Mouse (Mus musculus): Measurements from ENCODE around the gene Cd248. TPM values are rescaled to one million over a fixed set of nuclear protein-coding genes. Genes with fewer than 3 reads are reported as not detected.

The Cd248 gene
- 10.0 and 12.7 TPM in 2 replicates for total RNA-seq (2021)
- long read RNA-seq, partial matches to known transcripts = 0 of 4 reads
- long read RNA-seq, other reads (novel, unspliced or antisense) = 0 of 4 reads

GRCm38 (mm10) chr19:5067867-5068569, at the start of gene Cd248:
Gene Cd248, plus strand, starts transcription at chr19:5068078.
- DNase-seq = peak; percentile 69

GRCm38 (mm10) chr19:5018191-5018590, 49.7 kb upstream of the Cd248 start:
- DNase-seq = no peak

- no peak for DNase-seq
These were observed 46.5 kb upstream of the Cd248 start for GRCm38 (mm10) chr19:5021416-5021815.

DNA sequence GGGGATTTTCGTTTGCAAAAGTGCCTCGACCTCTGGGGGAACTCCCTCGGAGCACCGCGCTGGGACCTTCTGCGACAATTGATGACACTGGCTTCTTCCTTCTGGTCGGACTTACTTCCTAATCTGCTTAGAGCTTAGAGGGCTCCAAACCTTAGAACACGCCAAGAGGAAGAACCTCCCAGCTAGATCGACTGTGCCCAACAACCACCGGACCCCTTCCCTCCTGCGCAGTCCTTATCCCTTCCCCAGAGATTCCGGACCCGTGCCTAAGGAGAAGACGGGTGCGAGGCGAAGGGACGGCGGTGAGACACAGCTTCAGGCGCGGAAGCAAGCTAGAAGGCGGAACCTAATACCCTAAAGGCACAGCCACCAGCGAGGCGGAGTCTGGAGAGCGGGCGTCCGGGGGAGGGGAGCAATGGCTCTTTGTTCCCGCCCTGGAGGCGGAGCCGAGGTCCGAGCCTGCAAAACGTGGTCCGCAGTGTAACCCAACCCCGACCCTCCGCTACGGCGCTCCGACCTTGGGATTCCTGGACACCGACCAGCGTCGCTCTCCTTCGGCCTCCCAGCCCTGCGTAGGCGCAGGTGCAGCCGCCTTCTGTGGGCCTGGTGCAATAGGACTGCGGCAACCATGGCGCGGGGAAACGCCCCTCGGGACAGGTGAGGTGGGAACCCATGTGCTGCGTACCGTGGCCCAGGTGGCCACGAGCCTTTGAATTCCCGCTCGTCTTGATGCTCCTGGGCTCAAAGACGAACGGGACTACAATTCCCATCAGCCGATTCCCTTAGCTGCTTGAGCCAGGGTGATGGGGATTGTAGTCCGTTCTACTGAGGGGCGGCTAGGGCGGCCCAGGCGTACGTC, 44.0 kb upstream of the Cd248 start, which contains the start of gene Slc29a2:
TSS of gene Slc29a2 (plus strand) at position 240 of the 859 bp plus-strand sequence.
- DNase-seq = peak; percentile 93

GRCm38 (mm10) chr19:5026111-5026510, 41.8 kb upstream of the Cd248 start:
- DNase-seq = no peak

- DNase-seq = no peak
These were observed 35.2 kb upstream of the Cd248 start for GRCm38 (mm10) chr19:5032686-5033085.

GRCm38 (mm10) chr19:5036577-5036976, 31.3 kb upstream of the Cd248 start:
- no peak for DNase-seq

GRCm38 (mm10) chr19:5037678-5038571, 30.0 kb upstream of the Cd248 start:
- peak; percentile 79 for DNase-seq

DNA sequence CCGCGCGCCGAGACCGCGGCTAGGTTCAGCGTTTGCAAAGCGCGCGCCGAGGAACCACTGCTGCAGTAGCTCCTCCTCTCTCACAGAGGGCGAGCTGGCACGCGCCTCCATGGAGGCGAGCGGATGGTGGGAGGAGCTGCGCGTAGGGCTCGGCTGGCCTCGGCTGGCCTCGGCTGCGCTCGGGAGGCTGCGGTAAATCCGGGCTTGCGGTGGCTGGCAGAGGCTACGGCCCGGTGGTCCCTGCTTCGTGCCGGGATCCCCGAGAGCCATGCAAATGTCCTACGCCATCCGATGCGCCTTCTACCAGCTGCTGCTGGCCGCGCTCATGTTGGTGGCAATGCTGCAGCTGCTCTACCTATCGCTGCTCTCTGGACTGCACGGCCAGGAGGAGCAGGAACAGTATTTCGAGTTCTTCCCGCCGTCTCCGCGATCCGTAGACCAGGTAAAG, 29.1 kb upstream of the Cd248 start, which contains the start of the genes B4gat1 and AC124502.3:
TSS of gene B4gat1 (plus strand) at position 118 of the 448 bp plus-strand sequence.
TSS of gene AC124502.3 (plus strand) at position 183 of the 448 bp plus-strand sequence.
- DNase-seq = peak; percentile 90

- no peak for DNase-seq
These were observed 28.4 kb upstream of the Cd248 start for GRCm38 (mm10) chr19:5039301-5040114.

- DNase-seq = peak; percentile 89
These were observed 26.9 kb upstream of the Cd248 start, which contains the start of gene Brms1 for GRCm38 (mm10) chr19:5040862-5041523. Gene Brms1, plus strand, starts transcription at chr19:5041354.

- DNase-seq = no peak
These were observed 26.3 kb upstream of the Cd248 start for GRCm38 (mm10) chr19:5041588-5041987.

GRCm38 (mm10) chr19:5045531-5045930, 22.3 kb upstream of the Cd248 start:
- no peak for DNase-seq

DNA sequence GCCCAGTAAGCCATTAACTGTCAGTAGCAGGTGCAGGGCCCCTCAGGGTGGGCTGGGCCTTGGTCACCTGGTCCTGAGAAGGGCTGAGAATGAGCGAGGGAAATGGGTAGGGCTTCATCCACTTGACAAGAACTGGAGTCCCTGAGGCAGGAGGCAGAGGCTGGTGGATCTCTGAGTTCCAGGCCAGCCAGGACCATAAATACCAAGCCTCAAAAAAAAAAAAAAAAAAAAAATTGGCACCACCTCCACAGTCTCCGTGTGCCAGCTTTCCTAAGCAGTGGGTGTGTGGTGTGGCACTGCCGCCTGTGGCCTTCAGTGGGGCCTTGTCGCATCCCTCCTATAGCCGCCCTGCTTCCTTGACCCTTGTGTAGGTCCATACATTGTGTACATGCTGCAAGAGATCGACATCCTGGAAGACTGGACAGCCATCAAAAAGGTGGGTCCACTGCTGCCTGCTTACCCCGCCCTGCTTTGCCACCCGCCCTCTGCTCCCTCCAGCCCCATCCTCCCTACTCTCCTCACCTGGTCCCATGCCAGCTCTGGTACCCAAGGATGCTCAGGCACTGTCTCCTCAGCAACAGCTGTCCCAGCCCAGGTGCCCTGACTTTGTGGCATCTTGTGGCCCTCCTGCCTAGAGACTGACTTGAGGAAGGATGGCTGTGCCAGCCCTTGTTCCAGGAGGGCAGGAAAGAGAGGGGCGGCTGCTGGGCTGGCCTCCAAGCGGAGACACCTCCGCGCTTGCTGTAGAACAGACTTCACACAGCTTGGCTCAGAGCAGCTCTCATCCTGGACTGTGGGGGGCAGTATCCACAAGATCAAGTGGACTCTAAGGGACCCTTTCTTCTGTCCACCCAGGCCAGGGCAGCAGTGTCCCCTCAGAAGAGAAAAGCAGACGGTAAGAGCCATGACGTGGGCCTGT, 19.5 kb upstream of the Cd248 start:
- DNase-seq = no peak

DNA sequence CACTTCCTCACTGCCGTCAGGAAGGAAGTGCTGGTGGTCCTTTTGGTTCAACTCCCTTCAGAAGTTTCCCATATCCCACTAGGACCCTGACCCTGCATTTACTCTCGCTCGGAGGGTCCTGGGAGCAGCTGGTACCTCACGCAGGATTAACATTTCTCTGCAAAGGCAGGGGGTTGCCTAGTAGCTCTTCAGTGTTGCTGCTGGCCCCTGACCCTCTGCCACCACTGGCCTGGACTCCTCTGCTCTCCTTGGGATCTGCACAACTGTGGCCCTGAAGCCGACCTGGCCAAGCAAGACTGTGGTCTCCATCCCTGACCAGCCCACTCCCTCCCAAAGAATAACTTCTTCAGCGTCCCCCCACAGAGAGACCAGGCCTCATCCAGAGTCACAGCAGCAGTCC, 18.6 kb upstream of the Cd248 start:
- no peak for DNase-seq

GRCm38 (mm10) chr19:5050047-5050905, 17.6 kb upstream of the Cd248 start, which contains the start of gene Rin1:
Gene Rin1, plus strand, starts transcription at chr19:5050481.
- no peak for DNase-seq

GRCm38 (mm10) chr19:5051031-5051430, 16.8 kb upstream of the Cd248 start:
- no peak for DNase-seq

- no peak for DNase-seq
These were observed 16.4 kb upstream of the Cd248 start for GRCm38 (mm10) chr19:5051515-5051914.

Measured in adrenal gland, postnatal 25 days (tissue).